Mouse (Mus musculus) retina, postnatal 1 day (tissue): Measurements from ENCODE around the gene Tprkb.
"Not testable (repeated sequence)": the region's sequence is repeated elsewhere in the genome, so short reads cannot be mapped to it uniquely, and the experiment has no call there.

Experiments
- DNase-seq: peaks from one replicate; pipeline ENCODE4 v3.0.0-alpha.2; 2012

Tprkb gene

GRCm38 (mm10) chr6:85916596-85916995 lies 4.9 kb downstream of the Tprkb start:
- DNase-seq = no peak

GRCm38 (mm10) chr6:85918341-85918740 lies 6.7 kb downstream of the Tprkb start:
- DNase-seq = not testable (repeated sequence)

- no peak for DNase-seq
Observed at GRCm38 (mm10) chr6:85919401-85919800, 7.7 kb downstream of the Tprkb start.

- no peak for DNase-seq
Observed at GRCm38 (mm10) chr6:85923643-85924042, 12.0 kb downstream of the Tprkb start.

- DNase-seq = no peak
Observed at GRCm38 (mm10) chr6:85926709-85927108, 15.0 kb downstream of the Tprkb start.

GRCm38 (mm10) chr6:85927476-85928464 lies 16.1 kb downstream of the Tprkb start:
- DNase-seq = no peak

GRCm38 (mm10) chr6:85929312-85929711 lies 17.6 kb downstream of the Tprkb start:
- DNase-seq = no peak

- DNase-seq = no peak
Observed at GRCm38 (mm10) chr6:85934047-85934446, 22.4 kb downstream of the Tprkb start.

GRCm38 (mm10) chr6:85935646-85936045 lies 24.0 kb downstream of the Tprkb start:
- peak; percentile 11 for DNase-seq

- DNase-seq = peak; percentile 92
Observed at GRCm38 (mm10) chr6:85936508-85937465, 25.1 kb downstream of the Tprkb start.

- DNase-seq = no peak
Observed at GRCm38 (mm10) chr6:85938701-85939100, 27.0 kb downstream of the Tprkb start.

- DNase-seq = no peak
Observed at GRCm38 (mm10) chr6:85942469-85942868, 30.8 kb downstream of the Tprkb start.

- DNase-seq = no peak
Observed at GRCm38 (mm10) chr6:85948549-85948948, 36.9 kb downstream of the Tprkb start.

GRCm38 (mm10) chr6:85957581-85957980 lies 45.9 kb downstream of the Tprkb start:
- no peak for DNase-seq

GRCm38 (mm10) chr6:85961101-85962091 lies 49.7 kb downstream of the Tprkb start, which contains the start of gene Dusp11:
Dusp11 (minus strand) TSS chr6:85961667.
- DNase-seq = peak; percentile 96

GRCm38 (mm10) chr6:85966081-85966480 lies 54.4 kb downstream of the Tprkb start:
- DNase-seq = not testable (repeated sequence)

GRCm38 (mm10) chr6:85966686-85967085 lies 55.0 kb downstream of the Tprkb start:
- no peak for DNase-seq

GRCm38 (mm10) chr6:85969889-85970288 lies 58.2 kb downstream of the Tprkb start:
- no peak for DNase-seq

GRCm38 (mm10) chr6:85972699-85973098 lies 61.0 kb downstream of the Tprkb start:
- no peak for DNase-seq

- DNase-seq = no peak
Observed at GRCm38 (mm10) chr6:85973336-85973735, 61.7 kb downstream of the Tprkb start.

GRCm38 (mm10) chr6:85974941-85975617 lies 63.4 kb downstream of the Tprkb start:
- no peak for DNase-seq
